Mouse (Mus musculus) ES-E14 (cell line): Measurements from ENCODE around the gene Arhgef6. TPM values are rescaled to one million over a fixed set of nuclear protein-coding genes. Genes with fewer than 3 reads are reported as not detected.
A peak's percentile ranks its signal among the peaks of the same experiment; 100 is the strongest.

Experiments used
- DNase-seq: peaks from one replicate; pipeline ENCODE4 v3.0.0-alpha.2; 2013; ENCODE audit warnings: low read depth, low spot score
- H3K27ac ChIP-seq: 2 replicates; pipeline ENCODE4 v1.5.1; 2012; ENCODE audit warnings: low read depth, mild to moderate bottlenecking, low read length, moderate library complexity, mixed read lengths; ENCODE audit not compliant: poor library complexity, insufficient read depth, severe bottlenecking
- H3K36me3 ChIP-seq: 2 replicates; pipeline ENCODE4 v1.6.1; 2012; ENCODE audit warnings: mild to moderate bottlenecking, low read length, moderate library complexity, mixed read lengths; ENCODE audit not compliant: control insufficient read depth, poor library complexity, insufficient read depth, severe bottlenecking
- H3K4me1 ChIP-seq, 2 experiments: fragments of 150-350 bp in 1 of 2; sonication (generic) in 1 of 2; 2 replicates each; pipeline ENCODE4 v1.6.1; 2012; ENCODE audit warnings: low read length in 2 of 2, mild to moderate bottlenecking in 1 of 2, mixed read lengths in 1 of 2; ENCODE audit not compliant: control insufficient read depth in 2 of 2, insufficient read depth in 2 of 2, poor library complexity in 1 of 2
- H3K4me3 ChIP-seq, 2 experiments: fragments of 150-350 bp in 1 of 2; sonication (generic) in 1 of 2; 2 replicates each; pipeline ENCODE4 v1.5.1; 2012; ENCODE audit warnings: low read length in 2 of 2, low read depth in 1 of 2, mild to moderate bottlenecking in 1 of 2, mixed read lengths in 1 of 2; ENCODE audit not compliant: insufficient read depth in 1 of 2, poor library complexity in 1 of 2, severe bottlenecking in 1 of 2
- H3K9ac ChIP-seq: 2 replicates; pipeline ENCODE4 v1.6.1; 2012; ENCODE audit warnings: low read depth, mild to moderate bottlenecking, low read length, mixed read lengths; ENCODE audit not compliant: poor library complexity, insufficient read depth, severe bottlenecking
- H3K9me3 ChIP-seq: fragments of 150-350 bp; sonication (generic); 2 replicates; pipeline ENCODE4 v1.6.1; 2012; ENCODE audit warnings: low read depth, mild to moderate bottlenecking, low read length; ENCODE audit not compliant: control insufficient read depth, insufficient read depth
- CHD2 ChIP-seq: IDR thresholded peaks from 2 replicates; pipeline ENCODE4 v1.6.1; 2014; ENCODE audit warnings: mild to moderate bottlenecking, low read depth, low read length, inconsistent platforms
- HCFC1 ChIP-seq: IDR thresholded peaks from 2 replicates; pipeline ENCODE4 v1.6.1; 2012; ENCODE audit warnings: low read length, inconsistent platforms, borderline replicate concordance; ENCODE audit not compliant: insufficient read depth
- MAFK ChIP-seq: IDR thresholded peaks from 2 replicates; pipeline ENCODE4 v1.6.1; 2014; ENCODE audit warnings: mild to moderate bottlenecking, low read depth, low read length, inconsistent platforms; ENCODE audit not compliant: insufficient read depth
- ZC3H11A ChIP-seq: IDR thresholded peaks from 2 replicates; pipeline ENCODE4 v1.6.1; 2012; ENCODE audit warnings: low read depth, mild to moderate bottlenecking, inconsistent platforms, low read length, borderline replicate concordance
- ZNF384 ChIP-seq: IDR thresholded peaks from 2 replicates; pipeline ENCODE4 v1.6.1; 2012; ENCODE audit warnings: low read depth, low read length, inconsistent platforms
- in situ Hi-C, 2 experiments: fragments of 600-800 bp; cut with MboI; formaldehyde crosslinking; loops; one replicate each; pipeline ENCODE4 v1.15.1; 2025; ENCODE audit warnings: low sequenced_read_pairs in 2 of 2, inconsistent platforms in 1 of 2; ENCODE audit not compliant: unreplicated experiment in 2 of 2
- total RNA-seq: library from RNA; depleted of rRNA; stranded (reverse); fragments of 300-350 nt; gene quantifications from 2 replicates; pipeline ENCODE4 v1.2.3, GENCODE M21; 2012

Gene Arhgef6
- total RNA-seq, 1 experiment = 1.7 TPM

DNA sequence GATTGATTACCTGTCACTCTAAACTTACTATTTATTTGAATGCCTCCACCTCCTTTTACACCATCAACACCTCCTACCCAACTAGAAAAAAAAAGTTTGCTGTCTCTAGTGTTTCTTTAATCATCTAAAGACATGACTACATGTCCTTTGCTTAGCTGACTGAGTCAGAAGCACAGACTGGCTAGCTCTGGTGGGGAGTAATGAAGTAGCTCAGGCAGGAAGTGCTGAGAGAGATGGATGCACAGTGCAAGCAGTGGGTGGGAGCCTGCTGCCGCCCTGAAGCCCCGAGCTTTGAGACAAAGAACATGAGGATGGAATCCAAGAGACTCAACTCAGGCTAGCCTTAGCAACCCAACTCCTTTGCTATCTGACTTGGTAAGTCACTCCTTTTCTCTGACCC is 138.1 kb downstream of the Arhgef6 start:
- Histone ChIP-seq H3K9ac (no peak overlapping the region), H3K27ac (no peak overlapping the region), H3K9me3 (no peaks in the 10 kb centered on the region), H3K4me1 (peaks cover 0 to 3% of the 10 kb centered on the region in 2 experiments; a peak in 1 of 4 replicates), H3K36me3 (no peaks in the 10 kb centered on the region), H3K4me3 (no peak overlapping the region)
- no peak for DNase-seq
- no peak for TF ChIP-seq ZNF384
- no peak for TF ChIP-seq HCFC1
- TF ChIP-seq ZC3H11A = no peak
- no peak for TF ChIP-seq MAFK
- in situ Hi-C loops = no loop called here

DNA sequence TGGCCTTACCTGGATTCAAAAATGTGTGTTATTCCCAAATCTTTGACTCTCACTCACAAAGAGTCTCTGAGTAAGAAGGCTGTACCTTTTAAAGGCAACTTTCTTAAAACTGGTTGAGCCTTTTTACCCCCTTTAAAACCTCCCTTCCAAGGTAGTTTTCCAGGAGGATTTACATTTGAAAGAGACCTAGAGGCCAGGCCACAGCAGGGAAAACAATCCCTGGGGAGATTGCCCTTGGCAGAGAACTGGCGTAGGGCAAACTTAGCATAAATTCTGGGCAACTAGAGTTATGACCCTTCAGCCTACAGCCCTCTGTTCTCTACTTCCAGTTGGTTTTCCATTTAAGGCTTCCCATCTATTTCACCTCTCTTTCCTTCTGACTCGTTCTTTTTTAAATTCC is 140.5 kb downstream of the Arhgef6 start:
- in situ Hi-C loops = no loop called here
- no peak overlapping the region for H3K9ac ChIP-seq
- H3K4me1 ChIP-seq = peaks cover 0 to 3% of the 10 kb centered on the region in 2 experiments; a peak in 1 of 4 replicates
- H3K36me3 ChIP-seq = no peaks in the 10 kb centered on the region
- no peaks in the 10 kb centered on the region for H3K9me3 ChIP-seq
- no peak overlapping the region for H3K4me3 ChIP-seq
- H3K27ac ChIP-seq = no peak overlapping the region
- TF ChIP-seq ZNF384 (no peak), ZC3H11A (no peak), CHD2 (no peak), MAFK (no peak), HCFC1 (no peak)
- peak; percentile 17 for DNase-seq

DNA sequence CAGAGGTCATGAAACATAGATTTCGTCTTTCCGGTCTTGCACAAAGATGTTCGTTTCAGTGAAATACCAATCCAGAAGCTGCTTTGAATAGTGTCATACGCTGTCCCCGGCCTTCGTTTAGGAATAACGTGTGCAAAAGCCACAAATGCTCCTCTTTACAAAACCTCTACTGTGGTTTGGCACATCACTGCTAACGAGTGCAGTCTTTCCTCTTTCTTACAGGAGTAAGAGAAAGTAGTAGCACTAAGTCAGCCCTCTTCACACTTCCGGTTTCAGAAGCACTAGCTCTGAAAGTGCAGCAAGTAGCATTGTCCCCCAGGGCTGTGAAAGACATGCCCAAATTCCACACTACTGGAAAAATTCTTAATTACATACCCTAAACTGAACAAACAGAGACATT is 142.2 kb downstream of the Arhgef6 start:
- no peak overlapping the region for H3K27ac ChIP-seq
- H3K4me1 ChIP-seq = peaks cover 0 to 3% of the 10 kb centered on the region in 2 experiments; a peak in 1 of 4 replicates
- no peak overlapping the region for H3K4me3 ChIP-seq
- no peak for DNase-seq
- in situ Hi-C loops = no loop called here
- H3K9me3 ChIP-seq = no peaks in the 10 kb centered on the region
- TF ChIP-seq ZNF384 = no peak
- TF ChIP-seq ZC3H11A = no peak
- no peak for TF ChIP-seq HCFC1
- no peak for TF ChIP-seq CHD2
- no peak for TF ChIP-seq MAFK
- H3K36me3 ChIP-seq = no peaks in the 10 kb centered on the region
- H3K9ac ChIP-seq = no peak overlapping the region

DNA sequence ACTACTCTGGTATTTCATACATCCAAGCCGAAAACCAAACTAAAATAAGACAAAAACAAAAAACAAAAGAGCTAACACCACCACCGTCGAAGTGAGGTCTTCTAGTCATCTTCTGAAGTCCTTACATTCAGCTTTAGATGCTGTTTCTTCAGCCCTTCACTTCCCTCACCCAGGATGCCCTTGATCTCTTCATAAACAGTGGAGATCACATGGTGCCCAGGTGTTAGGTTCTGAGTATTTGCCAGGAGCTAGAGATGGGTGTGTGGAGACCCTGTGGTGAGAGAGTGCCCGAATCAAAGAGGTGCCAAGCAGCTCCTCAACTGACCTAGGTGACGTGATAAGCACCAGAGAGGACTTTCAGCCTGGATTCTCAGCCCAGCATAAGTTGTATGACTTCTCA is 149.2 kb downstream of the Arhgef6 start:
- Histone ChIP-seq H3K36me3 (no peaks in the 10 kb centered on the region), H3K9me3 (no peaks in the 10 kb centered on the region), H3K4me3 (no peak overlapping the region), H3K4me1 (no peaks in the 10 kb centered on the region), H3K27ac (no peak overlapping the region), H3K9ac (no peak overlapping the region)
- TF ChIP-seq CHD2 = no peak
- in situ Hi-C loops = no loop called here
- DNase-seq = no peak

DNA sequence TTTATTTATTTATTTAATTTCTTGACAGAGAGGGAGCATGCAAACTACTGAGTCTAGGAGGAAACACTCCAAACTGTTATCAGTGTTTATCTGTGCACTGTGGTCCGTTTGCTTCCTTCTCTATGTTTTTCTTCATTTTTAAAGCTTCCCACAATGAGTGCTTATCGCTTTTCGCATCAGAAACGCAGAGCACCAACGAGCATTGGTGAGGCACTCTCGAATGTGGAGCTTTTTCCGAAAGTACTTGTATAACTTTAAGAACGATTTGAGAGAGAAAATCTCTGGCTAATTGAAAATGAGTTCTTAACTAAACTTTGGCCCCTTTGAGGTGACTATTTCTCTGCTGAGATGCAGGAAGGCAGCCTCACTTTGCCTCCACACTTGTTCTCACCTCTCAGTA is 151.2 kb downstream of the Arhgef6 start:
- no peaks in the 10 kb centered on the region for H3K9me3 ChIP-seq
- no peaks in the 10 kb centered on the region for H3K36me3 ChIP-seq
- no peaks in the 10 kb centered on the region for H3K4me1 ChIP-seq
- no peak overlapping the region for H3K9ac ChIP-seq
- no peak overlapping the region for H3K4me3 ChIP-seq
- H3K27ac ChIP-seq = no peak overlapping the region
- DNase-seq = no peak
- TF ChIP-seq MAFK (no peak), HCFC1 (no peak), ZC3H11A (no peak), CHD2 (no peak), ZNF384 (no peak)
- in situ Hi-C loops = no loop called here
